Mouse (Mus musculus) c-Kit-positive CD71-negative TER-119-negative erythroid progenitor cells, embryonic 14.5 days (primary cell): ENCODE data around the gene P2ry6.

ENCODE experiments used
- DNase-seq: peaks from one replicate; pipeline ENCODE4 v3.0.0-alpha.2; 2013; ENCODE audit warnings: low read depth

The P2ry6 gene

GRCm38 (mm10) chr7:100974135-100974903 is at the start of gene P2ry6:
Gene P2ry6, minus strand, starts transcription at chr7:100974649.
- no peak for DNase-seq

GRCm38 (mm10) chr7:101017492-101017891 is 43.0 kb upstream of the P2ry6 start:
- no peak for DNase-seq

GRCm38 (mm10) chr7:101017021-101017461 is 42.6 kb upstream of the P2ry6 start:
- DNase-seq: no peak

GRCm38 (mm10) chr7:101014985-101015384 is 40.5 kb upstream of the P2ry6 start:
- no peak for DNase-seq

GRCm38 (mm10) chr7:101014041-101014440 is 39.6 kb upstream of the P2ry6 start:
- no peak for DNase-seq

- no peak for DNase-seq
Observed at GRCm38 (mm10) chr7:101012541-101012940, 38.1 kb upstream of the P2ry6 start, which contains the start of gene P2ry2. Gene P2ry2, minus strand, starts transcription at chr7:101012866.

- peak; percentile 47 for DNase-seq
Observed at GRCm38 (mm10) chr7:101011681-101012367, 37.4 kb upstream of the P2ry6 start.

GRCm38 (mm10) chr7:101010741-101011140 is 36.3 kb upstream of the P2ry6 start:
- DNase-seq: no peak

- DNase-seq: no peak
Observed at GRCm38 (mm10) chr7:101006201-101006600, 31.8 kb upstream of the P2ry6 start.

- no peak for DNase-seq
Observed at GRCm38 (mm10) chr7:101005119-101005518, 30.7 kb upstream of the P2ry6 start.

GRCm38 (mm10) chr7:101003442-101004326 is 29.2 kb upstream of the P2ry6 start:
- DNase-seq: no peak

- no peak for DNase-seq
Observed at GRCm38 (mm10) chr7:101002274-101002673, 27.8 kb upstream of the P2ry6 start.

GRCm38 (mm10) chr7:100999623-101000022 is 25.2 kb upstream of the P2ry6 start:
- no peak for DNase-seq

- DNase-seq: no peak
Observed at GRCm38 (mm10) chr7:100998578-100998960, 24.1 kb upstream of the P2ry6 start.

GRCm38 (mm10) chr7:100997951-100998577 is 23.6 kb upstream of the P2ry6 start:
- DNase-seq: no peak

- DNase-seq: no peak
Observed at GRCm38 (mm10) chr7:100997215-100997614, 22.8 kb upstream of the P2ry6 start.

- no peak for DNase-seq
Observed at GRCm38 (mm10) chr7:100995951-100996350, 21.5 kb upstream of the P2ry6 start.

- DNase-seq: no peak
Observed at GRCm38 (mm10) chr7:100995260-100995864, 20.9 kb upstream of the P2ry6 start.

GRCm38 (mm10) chr7:100993166-100993565 is 18.7 kb upstream of the P2ry6 start:
- no peak for DNase-seq

GRCm38 (mm10) chr7:100991972-100992371 is 17.5 kb upstream of the P2ry6 start:
- DNase-seq: no peak

- no peak for DNase-seq
Observed at GRCm38 (mm10) chr7:100990636-100991311, 16.3 kb upstream of the P2ry6 start.
